Mouse (Mus musculus) spleen, postnatal 4 days (tissue): ENCODE data around the gene Ptprs.

ENCODE experiments used
- DNase-seq, 2 experiments: peaks; one replicate each; pipeline ENCODE4 v3.0.0; 2022; ENCODE audit warnings: low spot score in 2 of 2

The Ptprs gene

DNA sequence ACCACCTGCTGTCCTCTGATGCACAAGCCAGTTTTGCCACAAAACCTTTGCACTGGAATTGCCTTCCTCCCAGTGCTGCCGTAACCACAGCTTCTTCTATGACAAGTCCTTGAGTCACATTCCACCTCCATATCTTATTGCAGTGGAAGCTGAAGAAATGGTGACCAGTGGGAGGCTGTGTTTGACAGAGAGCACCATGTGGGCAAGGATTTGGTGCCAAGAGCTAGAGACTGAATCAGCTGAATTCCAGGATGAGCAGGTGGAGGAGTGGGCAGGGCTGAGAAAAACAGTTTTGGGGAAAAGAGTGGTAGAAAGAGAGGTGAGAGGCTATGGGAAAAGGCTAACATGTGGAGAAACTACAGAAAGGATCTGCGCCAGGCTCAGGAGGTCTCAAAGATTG, 17.6 kb upstream of the Ptprs start:
- DNase-seq, result no peak

DNA sequence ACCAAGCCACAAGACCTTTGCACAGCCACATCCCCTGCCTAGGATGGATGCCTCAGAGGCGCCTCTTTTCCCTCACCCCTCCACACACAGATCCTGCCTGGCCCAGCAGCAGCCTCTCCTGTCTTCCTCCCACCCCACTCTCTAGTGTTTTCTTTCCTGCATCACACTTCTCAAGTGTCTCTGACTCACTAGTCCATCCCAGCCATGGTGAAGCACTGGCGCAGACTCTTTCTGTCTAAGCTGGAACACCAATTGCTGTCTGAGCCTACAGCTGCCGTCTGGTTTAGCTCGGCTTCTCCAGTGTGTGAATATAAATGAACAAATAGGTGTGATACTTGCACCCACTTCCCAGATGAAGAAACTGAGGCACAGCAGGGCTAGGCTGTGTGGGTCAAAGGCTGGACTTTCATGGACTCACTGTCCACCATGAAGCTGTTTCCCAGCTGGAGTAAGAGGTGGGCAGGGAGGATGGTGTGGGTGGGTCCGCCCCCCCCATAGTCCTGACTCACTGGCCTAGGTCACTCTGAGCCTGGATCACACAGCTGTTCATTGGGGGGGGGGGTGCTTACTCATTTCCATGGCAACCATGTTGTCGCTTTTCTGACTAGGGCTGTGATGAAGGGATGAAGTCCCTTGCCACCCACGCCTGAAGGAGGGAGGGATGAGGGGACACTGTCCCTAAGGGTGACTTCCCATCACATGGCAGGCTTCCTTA, 14.3 kb upstream of the Ptprs start:
- no peak for DNase-seq

DNA sequence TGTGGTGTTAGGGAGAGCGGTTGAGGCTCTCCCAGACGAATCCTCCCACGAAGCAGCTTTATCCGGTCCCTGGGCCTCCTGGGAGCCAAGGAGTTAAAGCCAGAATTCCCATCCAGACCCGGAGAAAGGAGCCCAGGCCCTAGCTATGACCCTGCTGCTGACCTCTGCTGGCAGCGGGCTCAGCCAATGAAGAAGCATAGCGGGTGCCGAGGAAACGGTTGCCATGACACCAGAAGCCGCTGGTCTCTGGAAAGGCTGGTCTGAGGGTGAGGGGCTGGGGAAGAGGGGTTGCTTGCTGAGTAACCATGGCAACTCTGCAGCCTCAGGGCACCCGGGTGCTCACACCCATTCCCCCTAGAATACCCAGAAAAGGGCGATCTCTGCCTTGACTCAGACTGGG, 11.7 kb upstream of the Ptprs start:
- no peak for DNase-seq

DNA sequence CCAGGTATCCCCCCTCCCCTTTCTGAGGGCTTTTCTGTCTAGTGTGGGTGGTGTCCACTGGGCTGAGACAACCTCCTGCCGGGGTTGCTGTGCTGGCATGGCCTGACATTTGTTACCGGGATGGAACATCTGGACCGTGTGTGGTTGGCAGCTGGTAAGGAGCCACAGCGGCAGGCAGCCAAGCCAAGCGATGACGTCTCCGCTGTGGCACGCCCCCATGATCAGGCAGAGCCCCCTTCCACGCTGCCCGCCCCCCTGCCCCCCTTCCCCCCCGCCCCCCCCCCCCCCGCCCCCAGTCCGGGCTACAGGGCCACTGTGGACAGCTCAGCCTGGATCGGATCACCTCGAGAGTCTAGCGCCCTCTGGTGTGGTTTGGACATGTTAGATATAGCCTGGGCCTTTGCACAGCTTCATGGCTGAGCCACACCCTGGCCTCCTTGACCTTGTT, 11.2 kb upstream of the Ptprs start:
- DNase-seq, result peak in 1 of 2 experiments; percentile 75

DNA sequence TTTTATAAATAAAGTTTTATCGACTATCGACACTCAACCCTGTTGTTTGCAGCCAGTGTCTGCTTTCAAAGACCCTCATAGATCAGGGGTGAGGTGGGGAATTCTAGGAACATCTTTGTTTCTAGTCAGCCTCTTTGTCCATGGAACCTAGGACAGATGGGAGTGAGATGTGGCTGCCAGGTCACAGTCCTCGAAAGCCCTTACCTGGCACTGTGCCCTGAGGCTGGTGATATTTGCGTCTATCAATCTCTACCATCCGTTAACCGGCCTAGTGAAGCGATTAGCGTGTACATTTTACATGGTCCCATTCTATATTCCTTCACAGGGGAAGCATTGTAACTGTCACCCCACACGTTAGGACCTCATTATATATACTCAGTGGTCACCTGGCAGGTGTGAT, 9.6 kb upstream of the Ptprs start:
- no peak for DNase-seq

DNA sequence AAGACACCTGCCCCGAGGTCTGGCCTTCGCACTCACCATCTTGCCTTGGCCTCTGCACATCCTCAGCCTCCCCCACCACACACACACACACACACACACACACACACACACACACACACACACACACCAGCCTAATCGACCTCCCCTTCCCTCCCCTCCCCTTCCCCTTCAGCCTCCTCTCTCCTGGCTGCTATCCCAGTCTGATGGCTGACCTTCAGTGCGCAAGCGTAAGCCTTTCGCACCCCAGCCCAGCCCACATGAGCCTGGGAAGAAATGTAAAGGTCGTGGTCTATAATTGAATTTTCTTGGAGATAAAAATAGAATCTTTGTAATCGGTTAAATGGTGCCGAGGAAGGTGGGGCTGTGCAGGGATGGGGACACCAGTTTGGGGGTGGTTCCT, 8.8 kb upstream of the Ptprs start:
- DNase-seq, result no peak

DNA sequence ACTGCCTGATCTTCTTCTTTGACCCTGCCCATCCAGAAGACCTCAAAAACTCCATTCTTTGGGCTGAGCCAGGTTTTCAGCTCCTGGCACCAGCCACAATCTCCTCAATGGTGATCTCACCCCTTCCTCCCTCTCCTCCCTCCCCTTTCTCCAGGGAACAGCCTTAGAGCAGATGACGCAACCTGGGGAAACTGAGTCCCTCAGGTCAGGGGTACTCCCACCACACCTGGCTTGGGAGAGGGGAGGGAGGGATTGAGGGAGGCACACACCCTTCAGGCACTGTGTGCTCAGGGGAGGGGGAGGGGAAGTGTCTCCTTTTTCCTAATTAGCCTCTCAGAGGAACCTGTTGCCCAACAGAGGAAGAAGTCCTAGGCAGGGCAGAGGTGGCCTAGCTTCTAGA, 6.4 kb upstream of the Ptprs start:
- DNase-seq, result no peak

DNA sequence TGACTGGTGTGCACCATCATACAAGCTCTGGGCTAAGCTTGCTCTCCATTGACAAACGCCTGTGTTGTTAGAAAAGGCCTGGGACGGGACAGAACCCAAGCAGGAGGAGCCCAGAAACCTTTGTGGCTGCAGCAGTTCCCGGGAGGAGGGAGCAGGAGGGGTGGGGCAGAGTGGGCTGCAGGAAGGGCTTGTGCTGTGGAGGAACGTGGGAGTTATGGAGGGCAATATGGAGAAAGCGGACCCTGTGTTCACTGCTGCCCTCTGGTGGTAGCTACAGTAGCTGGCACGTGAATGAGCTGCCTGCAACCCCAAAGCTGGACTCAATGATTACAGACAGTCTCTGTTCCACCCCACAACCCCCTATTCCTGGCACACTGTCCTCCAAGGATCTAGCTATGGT, 3.1 kb upstream of the Ptprs start:
- peak; percentile 62 to 87 for DNase-seq

DNA sequence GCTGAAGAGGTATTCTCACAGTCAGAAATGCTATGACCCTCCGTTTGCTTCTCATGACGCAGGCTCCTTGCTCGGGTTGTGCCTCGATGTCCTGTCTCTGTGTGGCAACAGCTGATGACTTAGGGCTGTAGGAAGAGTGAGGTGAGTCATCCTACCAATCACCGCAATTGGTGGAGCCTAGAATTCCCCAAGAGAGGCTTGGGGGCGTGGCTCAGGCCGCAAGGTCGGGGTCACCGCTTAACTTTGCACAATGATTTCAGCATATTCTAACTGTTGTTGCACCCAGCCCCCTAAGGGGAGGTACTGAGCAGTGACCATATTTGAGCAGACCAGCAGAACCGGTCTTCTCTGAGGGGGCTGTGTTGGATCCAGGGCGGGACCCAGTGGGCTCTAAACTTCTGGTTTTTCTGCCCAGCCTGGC, 1.9 kb upstream of the Ptprs start:
- DNase-seq, result no peak

DNA sequence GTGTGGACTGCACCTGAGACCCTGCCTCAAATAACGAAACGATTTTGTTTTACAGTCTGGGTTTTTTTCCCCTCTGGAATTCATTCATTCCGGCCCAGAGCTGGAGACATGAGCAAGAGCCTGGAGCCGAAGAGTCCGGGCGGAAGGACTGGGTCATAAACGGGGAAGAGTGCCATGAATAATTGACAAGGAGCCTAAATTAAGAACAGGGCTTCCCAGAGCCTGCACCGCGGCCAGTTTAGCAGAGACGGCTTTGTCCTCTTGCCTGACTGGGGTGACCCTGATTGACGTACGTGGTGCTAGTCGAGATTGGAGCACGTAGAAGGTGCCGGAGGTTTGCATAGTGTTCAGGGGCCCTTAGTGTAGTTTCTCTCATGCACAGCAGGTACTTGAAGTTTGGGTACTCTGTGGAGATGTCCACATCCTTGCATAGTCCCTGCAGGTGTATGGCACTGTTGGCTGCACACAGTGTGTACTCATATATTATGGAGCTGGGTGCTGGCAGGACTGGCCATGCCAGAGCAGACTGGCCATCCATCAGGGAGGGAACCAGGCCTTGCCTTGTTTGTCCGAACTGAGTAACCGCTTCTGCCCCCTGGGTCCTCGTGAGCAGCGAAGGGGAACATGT, 1.0 kb upstream of the Ptprs start:
- DNase-seq, result no peak

DNA sequence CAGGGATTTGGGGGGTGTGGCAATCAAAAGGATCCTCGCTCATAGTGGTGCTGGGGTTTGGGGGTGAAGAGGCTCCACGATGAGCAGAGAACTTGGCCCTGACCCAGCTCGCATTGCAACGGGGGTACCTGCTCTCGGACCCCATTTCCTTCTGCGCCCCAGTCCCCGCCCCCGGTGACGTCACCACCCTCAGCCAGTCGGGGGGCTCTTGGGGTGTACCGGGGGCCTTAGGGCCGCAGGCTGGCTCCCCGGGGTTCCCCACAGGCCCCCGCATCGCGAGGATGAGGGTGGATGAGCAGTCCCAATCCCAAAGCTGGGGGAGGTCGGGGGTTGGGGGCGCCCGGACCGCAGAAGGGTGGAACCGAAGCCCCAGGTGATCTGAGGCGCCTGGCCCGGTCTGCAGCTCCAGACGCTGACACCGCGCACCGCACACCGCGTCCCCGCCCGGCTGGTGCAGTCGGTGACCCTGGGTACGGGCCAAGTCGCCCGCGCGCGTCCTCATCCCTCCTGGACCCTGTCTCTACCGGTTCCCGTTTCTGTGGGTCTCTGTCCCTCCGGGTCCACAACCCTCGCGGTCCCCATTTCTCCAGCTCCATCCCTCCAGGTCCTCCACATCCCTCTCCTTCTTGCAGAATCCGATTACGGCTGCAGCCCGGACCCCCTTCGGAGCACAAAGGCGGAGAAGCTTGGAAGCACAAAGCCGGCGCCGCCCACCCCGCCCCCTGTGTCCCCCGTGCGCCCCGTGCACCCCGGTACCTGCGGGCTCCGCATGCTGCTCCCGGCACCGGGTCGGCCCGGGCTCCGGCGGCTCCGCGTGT, 490 bp downstream of the Ptprs start:
- no peak for DNase-seq

DNA sequence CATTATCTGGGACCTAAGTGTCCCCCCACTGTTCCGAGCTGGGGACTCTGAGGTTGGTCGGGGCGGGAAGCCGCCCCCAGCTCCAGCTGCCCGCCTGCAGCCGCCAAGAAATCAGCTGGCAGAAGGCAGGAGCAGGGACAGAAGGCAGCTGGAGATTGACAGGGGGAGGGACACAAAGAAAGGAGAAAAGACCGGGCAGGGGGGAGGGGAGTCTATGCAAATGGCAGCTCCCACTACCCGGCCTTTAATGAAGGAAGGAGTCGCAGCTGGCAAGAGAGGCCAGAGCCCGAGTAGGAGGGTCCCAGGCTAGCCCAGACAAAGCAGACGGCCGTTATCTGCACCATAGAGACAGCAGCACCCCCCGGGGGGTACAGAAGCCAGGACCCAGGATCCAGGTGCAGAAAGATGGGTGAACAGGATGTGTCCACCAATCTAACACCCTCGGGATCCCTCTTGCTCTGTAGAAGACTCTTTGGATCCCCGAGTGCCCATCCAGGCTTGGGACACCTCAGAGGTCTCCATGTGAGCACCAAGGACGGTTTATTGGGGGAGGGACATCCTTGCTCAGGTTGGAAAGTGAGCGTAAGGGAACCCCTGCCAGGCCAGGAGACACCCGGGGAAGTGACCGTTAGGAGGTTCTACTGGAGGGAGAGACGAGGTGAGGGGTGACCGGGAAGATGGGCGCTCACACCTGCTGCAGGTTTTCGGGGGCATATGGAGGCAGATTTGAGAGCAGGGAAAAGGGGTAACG, 1.3 kb downstream of the Ptprs start:
- no peak for DNase-seq

DNA sequence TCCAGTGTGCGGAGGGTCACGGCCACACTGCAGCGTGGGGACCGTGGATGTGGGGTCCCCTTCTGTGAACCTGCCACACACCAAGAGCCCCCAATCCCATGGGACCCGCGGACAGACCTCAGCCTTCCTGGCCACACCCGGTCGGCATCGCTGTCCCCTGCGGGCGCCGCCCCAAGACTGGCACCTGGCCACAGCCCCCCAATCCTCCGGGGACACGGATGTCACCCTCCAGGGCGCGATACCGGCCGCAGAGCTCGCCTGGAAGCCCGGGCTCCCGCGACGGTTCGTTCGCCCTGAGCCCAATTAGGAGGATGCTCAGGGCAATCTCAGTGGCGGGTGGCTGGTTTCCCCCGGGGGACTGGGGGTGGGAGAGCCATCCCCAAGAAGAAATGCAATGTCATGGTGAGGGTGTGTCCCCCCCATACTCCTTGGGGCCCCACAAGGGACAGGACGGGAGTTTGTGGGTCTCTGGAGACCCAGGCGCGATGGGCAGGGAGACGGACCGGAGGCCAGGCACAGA, 1.9 kb downstream of the Ptprs start:
- DNase-seq, result no peak

DNA sequence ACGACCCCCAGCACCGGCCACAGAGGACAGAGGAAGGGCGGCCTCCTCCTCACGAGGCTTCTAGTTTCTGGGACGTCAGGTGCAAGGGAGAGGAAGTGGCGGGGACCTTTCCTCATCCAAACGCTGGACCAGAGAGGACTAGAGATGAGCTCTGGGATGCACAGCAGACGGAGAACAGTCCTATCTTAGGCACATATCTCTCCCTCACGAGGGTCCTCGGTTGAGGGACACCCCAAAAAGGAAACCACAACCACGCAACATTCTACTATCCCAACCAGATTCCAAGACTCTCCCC, 2.7 kb downstream of the Ptprs start:
- no peak for DNase-seq

DNA sequence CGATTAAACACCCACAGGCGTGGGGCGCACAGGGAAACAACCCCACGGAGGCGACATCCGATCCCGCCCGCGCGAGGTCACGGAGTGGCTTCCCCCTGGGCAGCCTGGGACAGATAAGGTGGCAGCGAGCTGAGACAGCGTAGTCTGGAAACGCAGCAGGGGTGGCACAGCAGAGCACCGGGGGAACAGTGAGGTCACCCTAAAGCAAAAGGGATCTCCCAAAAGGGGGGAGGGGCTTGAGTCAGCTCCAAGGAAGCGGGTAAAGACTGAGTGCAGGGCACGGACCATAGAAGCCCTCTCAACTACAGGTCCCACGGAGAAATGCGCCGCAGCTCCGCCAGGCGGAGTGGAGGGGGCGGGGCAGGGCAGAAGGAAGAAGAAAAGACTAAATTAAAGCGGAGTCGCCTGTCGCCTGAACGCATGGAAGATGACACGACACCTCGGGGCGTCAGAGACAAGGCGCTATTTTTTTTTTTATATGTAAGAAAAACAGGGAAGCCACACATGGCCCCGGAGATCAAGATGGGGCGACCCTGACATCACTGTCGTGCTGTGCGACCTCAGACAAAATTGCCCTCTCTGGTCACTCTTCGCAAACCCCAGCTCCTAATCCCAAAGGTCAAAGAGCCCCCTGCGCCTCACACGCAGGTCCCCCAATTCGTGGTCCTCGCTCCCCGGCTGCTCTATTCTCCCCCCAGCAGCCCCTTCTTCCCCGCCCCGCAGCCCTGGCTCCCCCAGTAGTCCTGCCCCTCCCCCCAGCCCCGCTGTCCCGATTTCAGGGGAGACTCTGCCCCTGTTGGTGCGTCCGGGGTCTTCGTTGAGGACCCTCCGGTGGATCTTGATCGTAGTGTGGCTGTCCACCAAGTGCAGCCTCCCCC, 3.3 kb downstream of the Ptprs start:
- peak; percentile 53 to 79 for DNase-seq

DNA sequence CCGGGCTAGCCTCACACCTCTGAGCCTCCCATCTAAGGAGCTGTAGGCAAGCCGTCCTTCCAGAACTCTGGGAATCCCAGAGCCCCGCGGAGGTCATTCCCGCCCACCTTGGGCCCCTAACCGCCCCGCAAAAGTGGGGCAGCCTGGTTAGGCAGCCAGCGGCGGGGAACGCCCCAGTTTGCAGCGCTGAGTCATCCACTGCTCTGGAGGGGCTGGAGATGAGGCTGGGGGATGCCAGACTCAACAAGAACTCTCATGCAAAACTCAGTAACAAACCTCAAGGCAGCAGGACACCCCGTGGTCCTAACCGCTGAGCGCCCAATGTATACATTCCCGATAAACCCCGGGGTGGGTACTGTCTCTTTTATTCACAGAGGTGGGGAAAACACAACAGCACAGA, 4.2 kb downstream of the Ptprs start:
- DNase-seq, result no peak

DNA sequence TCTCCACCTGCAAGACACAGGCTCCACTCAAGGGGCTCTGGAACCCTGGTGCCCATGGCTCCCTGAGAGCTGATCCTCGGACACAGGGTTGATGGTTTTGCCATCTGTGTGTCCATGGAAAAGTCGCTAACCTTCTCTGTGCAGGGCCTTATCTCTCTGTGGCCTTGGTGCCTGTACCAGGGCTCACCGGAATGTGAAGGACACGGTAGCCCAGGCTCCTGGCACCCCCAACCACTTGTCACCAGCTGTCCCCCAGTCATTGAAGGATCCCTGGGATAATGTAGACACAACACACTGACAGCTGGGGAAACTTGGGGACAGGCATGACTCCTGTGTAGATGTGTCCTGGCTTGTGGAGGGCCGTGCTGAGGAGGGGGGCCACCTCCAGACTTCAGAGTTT, 5.1 kb downstream of the Ptprs start:
- DNase-seq, result no peak

DNA sequence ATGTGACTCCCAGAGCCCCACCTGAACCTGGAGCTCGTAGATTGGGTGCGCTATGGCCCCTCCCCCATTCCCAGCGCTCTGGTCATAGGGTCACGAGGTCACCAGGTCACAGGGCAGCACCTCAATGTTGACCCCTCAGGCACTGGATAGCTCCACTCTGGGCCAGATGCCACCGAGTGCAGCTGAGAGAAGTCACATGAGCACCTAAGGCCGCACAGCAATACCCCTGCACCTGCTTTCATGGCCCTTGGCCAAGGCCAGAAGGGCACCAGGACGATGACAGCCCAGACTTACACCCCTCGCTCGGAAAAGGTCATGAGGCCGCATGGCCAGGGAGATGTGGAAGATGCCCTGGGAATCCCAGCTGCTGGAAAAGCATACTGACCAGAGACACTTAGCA, 5.7 kb downstream of the Ptprs start:
- no peak for DNase-seq

DNA sequence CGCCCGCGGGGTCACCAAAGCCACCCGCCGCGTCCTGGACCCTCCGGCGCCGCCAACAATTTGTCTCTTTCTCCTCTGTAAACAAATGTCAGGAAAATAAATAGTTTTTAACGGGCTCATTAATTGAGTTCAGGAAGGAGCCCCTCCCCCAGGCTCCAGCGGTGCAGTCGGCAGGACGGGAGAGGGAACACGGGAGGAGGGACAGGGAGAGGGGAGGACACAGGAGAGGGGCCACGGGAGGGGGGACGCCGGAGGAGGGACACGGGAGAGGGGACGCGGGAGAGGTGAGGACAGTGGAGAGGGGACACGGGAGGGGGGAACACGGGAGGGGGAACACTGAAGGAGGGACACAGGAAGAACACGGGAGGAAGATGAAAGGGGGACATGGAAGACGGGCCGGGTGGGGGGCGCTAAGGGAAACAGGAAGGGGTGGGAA, 6.3 kb downstream of the Ptprs start:
- DNase-seq, result no peak

DNA sequence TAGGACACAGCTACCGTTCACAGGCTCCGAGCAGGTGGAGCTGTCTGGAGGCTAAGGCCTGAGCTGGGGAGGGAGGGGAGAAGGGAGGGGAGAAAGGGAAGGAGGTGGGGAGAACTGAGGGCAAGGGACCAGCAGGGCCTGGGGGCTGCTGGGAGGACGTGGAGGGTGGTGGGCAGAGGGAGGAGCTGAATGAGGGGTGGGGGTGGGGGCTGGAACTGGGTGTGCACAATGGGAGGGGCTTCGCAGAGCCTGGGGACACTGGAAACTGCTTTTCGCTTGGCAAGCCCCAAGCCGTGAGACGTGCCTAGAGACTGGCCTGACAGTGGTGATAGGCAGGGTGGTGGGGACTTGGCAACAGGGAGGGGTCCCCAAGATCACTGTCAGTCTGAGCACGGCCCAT, 7.0 kb downstream of the Ptprs start:
- no peak for DNase-seq

DNA sequence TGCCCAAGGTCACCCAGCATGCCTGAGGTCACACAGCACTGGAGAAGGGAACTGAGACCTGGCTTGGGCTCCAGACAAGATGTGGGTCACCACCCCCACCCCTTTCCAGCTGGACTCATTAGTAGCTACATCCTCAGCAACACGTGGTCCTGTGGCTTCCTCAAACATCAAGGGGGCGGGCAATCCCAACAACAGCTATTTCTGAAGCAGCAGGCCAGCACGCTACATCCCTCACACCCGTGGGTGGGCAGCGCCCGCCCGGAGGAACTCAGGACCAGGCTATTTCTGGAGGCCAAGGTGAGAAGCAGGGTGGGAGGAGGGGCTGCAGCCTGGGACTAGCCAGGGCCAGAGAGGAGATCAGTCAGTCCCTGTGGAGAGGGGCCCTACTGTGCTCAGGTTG, 7.4 kb downstream of the Ptprs start:
- no peak for DNase-seq
